ENCODE assay signal across 8 mouse cellular contexts in the genomic region with DNA sequence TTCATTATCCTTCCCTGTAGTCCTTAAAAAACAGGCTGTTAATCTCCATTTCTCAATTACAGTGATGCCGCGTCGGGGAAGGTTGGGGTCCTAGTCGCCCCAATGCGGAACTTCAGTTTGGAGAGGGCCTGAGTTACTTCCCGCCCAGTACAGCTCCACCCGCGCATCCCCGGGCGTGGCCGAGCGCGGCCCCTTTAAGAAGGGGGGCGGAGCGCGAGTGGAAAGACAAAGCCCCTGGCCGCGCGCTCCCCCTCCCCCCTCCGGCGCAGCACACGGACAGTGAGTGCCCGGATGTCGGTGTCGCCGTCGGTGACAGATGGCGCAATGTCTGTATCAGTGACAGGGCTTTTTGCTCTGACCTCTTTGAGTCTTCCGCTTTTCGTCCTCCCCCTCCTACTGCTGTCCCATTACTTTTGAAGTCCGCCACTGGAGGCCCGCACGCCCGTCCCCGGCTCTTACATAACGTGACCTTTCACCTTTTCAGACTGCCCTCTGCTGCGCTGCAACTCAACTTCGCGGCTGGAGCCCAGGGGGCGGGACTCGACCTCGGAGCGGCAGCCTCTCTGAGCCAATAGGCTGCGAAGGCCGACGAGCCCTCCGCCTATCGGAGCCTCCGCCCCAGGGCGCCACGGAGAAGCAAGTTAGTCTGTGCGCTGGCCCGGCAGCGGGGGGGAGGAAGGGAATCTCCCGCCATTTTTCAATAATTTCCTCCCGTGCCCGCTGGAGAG. TPM values are rescaled to one million over a fixed set of nuclear protein-coding genes. Genes with fewer than 3 reads are reported as not detected.
DNase-seq lines count a peak whose midpoint lies in the region; ATAC-seq and TF ChIP-seq lines count a peak whose summit lies in the region.

Gene Baz1b, plus strand, starts transcription at position 644 of the 728 bp plus-strand sequence.

- peak; percentile 65 for TF ChIP-seq POLR2A in testis, adult 2 months (IDR thresholded peaks at IDR 0.05; ENCODE audit: control insufficient read depth, low read depth, low read length)

- H3K4me3 ChIP-seq in E14TG2a.4 (replicated peaks; ENCODE audit: low read length) = peak within 1 kb of the TSS; percentile 94
- peak within 1 kb of the TSS; percentile 88 for H3K4me3 ChIP-seq in forebrain, embryonic 12.5 days (replicated peaks)
- peak within 1 kb of the TSS; percentile 96 for H3K4me3 ChIP-seq in heart, postnatal 0 days (ENCODE audit: low read depth, low read length)
- H3K4me3 ChIP-seq in liver, embryonic 16.5 days (ENCODE audit: low read depth, low read length) = peak within 1 kb of the TSS; percentile 96
- H3K4me3 ChIP-seq in neural tube, embryonic 13.5 days = peak within 1 kb of the TSS; percentile 99
- H3K4me3 ChIP-seq in testis, adult 2 months (ENCODE audit: control insufficient read depth, low read depth, low read length) = peak within 1 kb of the TSS; percentile 91

- H3K36me3 ChIP-seq in E14TG2a.4 (ENCODE audit: insufficient read depth, low read length) = peaks cover 39% of the 10 kb centered on the region
- peaks cover 24% of the 10 kb centered on the region for H3K36me3 ChIP-seq in forebrain, embryonic 12.5 days (replicated peaks)
- H3K36me3 ChIP-seq in heart, postnatal 0 days (replicated peaks; ENCODE audit: control insufficient read depth, insufficient read depth, low read length) = peaks cover 15% of the 10 kb centered on the region
- H3K36me3 ChIP-seq in liver, embryonic 16.5 days (ENCODE audit: control insufficient read depth, insufficient read depth) = peaks cover 9% of the 10 kb centered on the region
- peaks cover 24% of the 10 kb centered on the region for H3K36me3 ChIP-seq in neural tube, embryonic 13.5 days
- no peaks in the 10 kb centered on the region; the same call in 1 of the 2 replicates for H3K36me3 ChIP-seq in testis, adult 2 months (ENCODE audit: control insufficient read depth, insufficient read depth, low read length)

- TF ChIP-seq CTCF in E14TG2a.4 (conservative IDR thresholded peaks at IDR 0.05; ENCODE audit: low read length) = no peak
- no peak for TF ChIP-seq CTCF in heart, postnatal 0 days (IDR thresholded peaks at IDR 0.05; ENCODE audit: low read depth)
- TF ChIP-seq CTCF in testis, adult 2 months (IDR thresholded peaks at IDR 0.05; ENCODE audit: control insufficient read depth, insufficient read depth, insufficient replicate concordance, low read depth, low read length) = no peak

- H3K9ac ChIP-seq in forebrain, embryonic 12.5 days = peak within 1 kb of the TSS; percentile 96
- peak within 1 kb of the TSS; percentile 73 for H3K9ac ChIP-seq in heart, postnatal 0 days (replicated peaks; ENCODE audit: low read depth, low read length)
- peak within 1 kb of the TSS; percentile 98 for H3K9ac ChIP-seq in liver, embryonic 16.5 days (ENCODE audit: low read depth, low read length)
- peak within 1 kb of the TSS; percentile 95 for H3K9ac ChIP-seq in neural tube, embryonic 13.5 days

- WGBS in forebrain, embryonic 12.5 days = under 1% methylated on average over 57 of the region's 57 CpGs
- under 1% methylated on average over 57 of the region's 57 CpGs for WGBS in heart, postnatal 0 days
- under 1% methylated on average over 57 of the region's 57 CpGs for WGBS in liver, embryonic 16.5 days (ENCODE audit: insufficient replicate concordance)
- 0% methylated on average over 56 of the region's 57 CpGs for WGBS in neural tube, embryonic 13.5 days

- ATAC-seq in forebrain, embryonic 12.5 days (ENCODE audit: low FRiP score) = peak; percentile 97
- ATAC-seq in heart, postnatal 0 days (ENCODE audit: insufficient read depth, low read depth) = peak; percentile 96
- ATAC-seq in liver, embryonic 16.5 days (ENCODE audit: low read depth) = peak; percentile 95
- peak; percentile 97 for ATAC-seq in neural tube, embryonic 13.5 days (ENCODE audit: low read depth)

- no peak; the same call in none of the 2 replicates for TF ChIP-seq EP300 in heart, postnatal 0 days (IDR thresholded peaks at IDR 0.05; ENCODE audit: low read depth)

- H3K27me3 ChIP-seq in E14TG2a.4 (ENCODE audit: insufficient read depth, low read length) = no peaks in the 10 kb centered on the region
- H3K27me3 ChIP-seq in forebrain, embryonic 12.5 days = no peaks in the 10 kb centered on the region
- no peaks in the 10 kb centered on the region for H3K27me3 ChIP-seq in heart, postnatal 0 days (ENCODE audit: control insufficient read depth, insufficient read depth, low read length)
- no peaks in the 10 kb centered on the region for H3K27me3 ChIP-seq in liver, embryonic 16.5 days (ENCODE audit: control insufficient read depth, insufficient read depth, low read depth, low read length)
- H3K27me3 ChIP-seq in neural tube, embryonic 13.5 days = no peaks in the 10 kb centered on the region
- no peaks in the 10 kb centered on the region for H3K27me3 ChIP-seq in testis, adult 2 months (ENCODE audit: control insufficient read depth, insufficient read depth, low read length)

- no peaks in the 10 kb centered on the region for H3K9me3 ChIP-seq in E14TG2a.4 (ENCODE audit: low read length)
- peaks cover 4% of the 10 kb centered on the region; the same call in 1 of the 2 replicates for H3K9me3 ChIP-seq in forebrain, embryonic 12.5 days
- H3K9me3 ChIP-seq in heart, postnatal 0 days (replicated peaks; ENCODE audit: control insufficient read depth, low read length) = peaks cover 3% of the 10 kb centered on the region; the same call in 1 of the 2 replicates
- H3K9me3 ChIP-seq in liver, embryonic 16.5 days (replicated peaks; ENCODE audit: control insufficient read depth, low read length) = no peaks in the 10 kb centered on the region
- H3K9me3 ChIP-seq in neural tube, embryonic 13.5 days = 0 out of 2 replicates have a peak, but pooled peaks cover 4% of the 10 kb centered on the region

- DNase-seq in c-Kit-positive CD71-positive TER-119-positive erythroid progenitor cells, embryonic 14.5 days (ENCODE audit: low spot score) = peak; percentile 94
- peak; percentile 97 for DNase-seq in heart, postnatal 0 days (ENCODE audit: low spot score)
- peak; percentile 98 to 99 for DNase-seq in kidney, postnatal 4 days

- H3K4me1 ChIP-seq in E14TG2a.4 (replicated peaks; ENCODE audit: low read depth, low read length) = peaks cover 62% of the 10 kb centered on the region
- H3K4me1 ChIP-seq in forebrain, embryonic 12.5 days = peaks cover 26% of the 10 kb centered on the region
- H3K4me1 ChIP-seq in heart, postnatal 0 days (ENCODE audit: control insufficient read depth, insufficient read depth) = peaks cover 28% of the 10 kb centered on the region
- peaks cover 23% of the 10 kb centered on the region for H3K4me1 ChIP-seq in liver, embryonic 16.5 days (ENCODE audit: control insufficient read depth, low read depth, low read length)
- peaks cover 42% of the 10 kb centered on the region for H3K4me1 ChIP-seq in neural tube, embryonic 13.5 days (replicated peaks)
- H3K4me1 ChIP-seq in testis, adult 2 months (ENCODE audit: control insufficient read depth, insufficient read depth, low read length) = peaks cover 7% of the 10 kb centered on the region

- H3K27ac ChIP-seq in forebrain, embryonic 12.5 days = peak within 1 kb of the TSS; percentile 95
- peak within 1 kb of the TSS; percentile 95 for H3K27ac ChIP-seq in heart, postnatal 0 days (ENCODE audit: low read depth)
- H3K27ac ChIP-seq in liver, embryonic 16.5 days (ENCODE audit: low read length) = peak within 1 kb of the TSS; percentile 92
- H3K27ac ChIP-seq in neural tube, embryonic 13.5 days (replicated peaks) = peak within 1 kb of the TSS; percentile 98
- H3K27ac ChIP-seq in testis, adult 2 months (ENCODE audit: control insufficient read depth, insufficient read depth, low read depth, low read length) = peak within 1 kb of the TSS; percentile 96

- H3K4me2 ChIP-seq in forebrain, embryonic 12.5 days = peak within 1 kb of the TSS; percentile 77
- H3K4me2 ChIP-seq in heart, postnatal 0 days (ENCODE audit: low read depth, low read length) = peak within 1 kb of the TSS; percentile 72
- H3K4me2 ChIP-seq in liver, embryonic 16.5 days (ENCODE audit: low read depth, low read length) = peak within 1 kb of the TSS; percentile 81
- H3K4me2 ChIP-seq in neural tube, embryonic 13.5 days = peak within 1 kb of the TSS; percentile 92

RNA-seq across cellular contexts. Expression of gene Baz1b, which starts in this region (rescaled TPM):
- polyA plus RNA-seq in forebrain, embryonic 12.5 days (2016; fragmentation: Nextera tagmentation; extraction: Ambion mirVana) = 75.0 and 75.4 TPM in 2 replicates
- total RNA-seq in heart, postnatal 0 days (2014; rRNA removed; ENCODE audit: low replicate concordance) = 21.3 and 30.0 TPM in 2 replicates
- 11.9 and 13.1 TPM in 2 replicates for polyA plus RNA-seq in heart, postnatal 0 days (2015; fragmentation: Nextera tagmentation; extraction: Ambion mirVana)
- 14.3 and 15.5 TPM in 2 replicates for polyA plus RNA-seq in liver, embryonic 16.5 days (2015; fragmentation: Nextera tagmentation; extraction: Ambion mirVana)
- polyA plus RNA-seq in neural tube, embryonic 13.5 days (2015; fragmentation: Nextera tagmentation; extraction: Ambion mirVana) = 32.0 and 35.9 TPM in 2 replicates
- polyA plus RNA-seq in testis, adult 2 months (2012; rRNA removed) = 6.4 and 7.7 TPM in 2 replicates

Comparison
In these comparisons a context has a peak if more than half of its experiments do, and no peak if none do; other contexts are left out.
1. Peak in every context shown above with its lines: DNase-seq, ATAC-seq, H3K4me3 ChIP-seq and H3K27ac ChIP-seq.